Mouse (Mus musculus) brain, adult 2 months (tissue): ENCODE data around the gene Fcnb.

Source experiments
- DNase-seq: peaks from one replicate; pipeline ENCODE4 v3.0.0; 2011; ENCODE audit warnings: low read depth, low spot score

The Fcnb gene

DNA sequence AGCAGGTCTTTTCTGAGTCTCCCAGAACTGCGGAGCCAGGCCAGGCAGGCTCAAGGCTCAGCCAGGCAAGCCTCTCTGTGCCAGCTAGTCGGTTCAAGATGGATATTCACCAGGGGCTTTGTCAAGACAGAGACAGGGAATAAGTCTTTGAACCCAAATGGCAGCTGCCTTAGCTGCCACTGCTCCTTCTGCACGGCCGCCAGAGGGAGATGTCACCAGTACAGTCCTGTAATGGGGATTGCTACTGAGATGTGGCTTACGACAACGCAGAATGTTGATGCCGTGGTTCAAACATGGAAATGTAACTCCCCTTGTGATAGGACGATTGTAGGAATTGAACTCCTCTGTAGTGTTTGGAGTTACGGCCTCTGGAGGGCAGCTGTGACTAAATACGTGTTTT, 1.4 kb upstream of the Fcnb start:
- no peak for DNase-seq

GRCm38 (mm10) chr2:28075616-28076187, 9.0 kb downstream of the Fcnb start:
- DNase-seq, result peak; percentile 21

DNA sequence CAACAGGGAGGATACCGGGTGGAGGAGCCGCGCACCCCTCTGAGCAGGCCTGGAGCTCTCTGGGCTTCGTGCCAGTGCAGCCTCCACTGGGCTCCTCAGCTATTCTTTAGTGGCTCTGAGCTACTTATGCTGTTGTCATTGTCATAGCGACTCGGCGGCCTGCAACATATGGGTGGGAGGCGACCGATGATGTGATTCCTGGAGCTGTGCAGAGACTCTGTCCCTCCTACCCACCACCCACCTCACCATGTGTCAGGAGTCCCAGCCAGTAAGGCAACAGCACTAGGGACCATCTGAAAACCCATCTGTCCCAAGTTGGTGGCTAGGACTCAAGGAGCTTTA, 16.2 kb downstream of the Fcnb start:
- peak; percentile 96 for DNase-seq

DNA sequence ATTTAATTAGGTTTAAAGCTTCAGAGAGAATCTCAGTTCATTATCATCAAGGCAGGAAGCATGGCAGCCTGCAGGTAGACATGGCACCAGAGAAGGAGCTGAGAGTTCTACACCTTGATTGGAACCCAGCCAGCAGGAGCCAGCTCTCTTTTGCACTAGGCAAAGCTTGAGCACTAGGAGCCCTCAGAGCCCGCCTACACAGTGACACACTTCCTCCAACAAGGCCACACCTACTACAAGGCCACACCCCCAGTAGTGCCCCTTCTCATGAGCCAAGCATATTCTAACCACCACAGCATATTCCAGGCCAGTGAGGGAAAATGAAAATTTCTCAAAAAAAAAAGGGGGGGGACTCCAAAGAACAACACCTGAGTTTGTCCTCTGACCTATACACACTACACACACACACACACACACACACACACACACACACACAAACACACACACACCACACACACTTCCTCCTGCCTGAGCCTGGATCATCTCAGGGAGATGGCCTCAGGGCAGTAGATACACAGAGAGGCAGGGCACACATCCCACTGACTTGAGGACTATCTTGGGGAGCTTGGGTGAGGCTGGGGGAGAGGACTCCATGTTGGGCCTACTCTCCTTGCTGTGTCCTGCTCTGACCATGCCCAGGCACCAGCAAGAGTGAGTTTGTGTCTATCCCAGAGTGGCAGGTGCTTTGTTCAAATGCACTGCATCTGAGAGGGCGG, 16.7 kb downstream of the Fcnb start:
- DNase-seq, result peak; percentile 32

- DNase-seq, result peak; percentile 92
Observed at GRCm38 (mm10) chr2:28067175-28067574, 17.5 kb downstream of the Fcnb start.

DNA sequence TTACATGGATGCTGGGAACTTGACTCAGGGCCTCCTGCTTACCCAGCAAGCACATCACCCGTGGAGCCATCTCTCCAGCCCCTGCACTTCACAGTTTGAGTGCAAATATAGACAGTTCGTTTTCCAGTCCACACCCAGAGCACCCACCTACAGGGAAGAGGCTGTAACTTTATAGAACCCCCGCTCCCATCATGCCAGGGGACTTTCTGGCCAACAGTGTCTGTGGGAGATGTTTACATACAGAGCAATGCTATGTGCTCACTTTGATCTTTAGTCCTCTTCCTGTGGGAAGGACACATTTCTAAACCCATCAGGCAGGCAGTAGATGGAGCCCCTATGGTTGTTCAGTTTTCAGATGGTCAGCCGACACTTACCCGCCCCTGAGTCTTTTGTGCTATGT, 18.0 kb downstream of the Fcnb start:
- peak; percentile 70 for DNase-seq

GRCm38 (mm10) chr2:28065081-28065651, 19.5 kb downstream of the Fcnb start:
- no peak for DNase-seq

DNA sequence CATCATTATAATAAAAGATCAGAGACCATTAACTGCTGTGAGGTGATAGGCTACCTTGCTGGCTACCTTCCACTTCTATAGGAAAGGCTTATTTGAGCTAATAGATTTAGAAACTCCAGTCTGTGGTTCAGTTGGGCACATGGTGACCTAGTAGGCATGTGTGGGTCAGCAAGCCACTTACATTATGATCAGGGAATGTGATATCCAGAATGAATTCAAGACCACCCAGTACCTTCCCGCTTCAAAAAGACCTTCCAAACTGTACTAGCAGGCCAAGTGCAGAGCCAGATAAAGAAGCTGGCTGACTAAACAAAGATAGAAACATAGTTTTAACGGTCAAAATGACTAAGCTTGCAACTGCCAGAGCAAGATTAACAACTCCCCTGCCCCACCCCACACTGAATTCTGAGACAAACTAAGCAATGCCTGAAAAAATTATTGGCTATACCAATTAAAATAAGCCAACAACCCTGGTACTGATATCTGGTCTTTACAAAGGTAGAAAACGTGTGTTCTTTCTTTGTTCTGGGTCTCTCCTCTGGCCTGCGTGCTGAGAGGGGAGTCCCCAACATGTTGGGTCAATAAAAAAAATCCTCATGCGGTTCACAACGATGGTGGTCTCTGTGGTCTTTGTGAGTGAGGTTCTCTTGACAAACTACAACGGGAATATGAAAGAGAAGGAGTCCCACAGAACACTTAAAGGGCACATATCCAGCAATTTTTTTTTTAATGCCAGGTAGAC, 20.2 kb downstream of the Fcnb start:
- no peak for DNase-seq

- no peak for DNase-seq
Observed at GRCm38 (mm10) chr2:28063711-28064338, 20.9 kb downstream of the Fcnb start.

GRCm38 (mm10) chr2:28059922-28060321, 24.8 kb downstream of the Fcnb start:
- DNase-seq, result no peak

DNA sequence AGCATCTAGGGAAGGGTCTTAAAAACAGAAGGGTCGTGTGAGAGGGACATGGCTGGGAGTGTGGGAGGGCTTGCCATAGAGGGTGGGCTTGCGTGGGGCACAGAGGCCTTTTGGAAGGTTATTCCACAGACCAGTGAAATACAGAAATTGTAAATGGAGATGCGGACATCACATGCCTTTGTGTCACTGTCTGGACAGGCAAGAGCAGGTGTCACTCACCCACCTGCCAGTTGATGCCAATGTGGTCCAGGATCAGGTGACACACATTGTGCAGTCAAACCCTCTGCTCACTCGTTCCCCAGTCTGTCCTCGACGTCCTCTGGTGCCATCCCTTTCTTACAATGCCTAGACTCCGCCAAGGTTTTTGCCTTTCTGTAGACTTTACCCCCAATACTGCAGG, 37.6 kb downstream of the Fcnb start:
- DNase-seq, result no peak

GRCm38 (mm10) chr2:28046311-28046710, 38.4 kb downstream of the Fcnb start:
- DNase-seq, result no peak

DNA sequence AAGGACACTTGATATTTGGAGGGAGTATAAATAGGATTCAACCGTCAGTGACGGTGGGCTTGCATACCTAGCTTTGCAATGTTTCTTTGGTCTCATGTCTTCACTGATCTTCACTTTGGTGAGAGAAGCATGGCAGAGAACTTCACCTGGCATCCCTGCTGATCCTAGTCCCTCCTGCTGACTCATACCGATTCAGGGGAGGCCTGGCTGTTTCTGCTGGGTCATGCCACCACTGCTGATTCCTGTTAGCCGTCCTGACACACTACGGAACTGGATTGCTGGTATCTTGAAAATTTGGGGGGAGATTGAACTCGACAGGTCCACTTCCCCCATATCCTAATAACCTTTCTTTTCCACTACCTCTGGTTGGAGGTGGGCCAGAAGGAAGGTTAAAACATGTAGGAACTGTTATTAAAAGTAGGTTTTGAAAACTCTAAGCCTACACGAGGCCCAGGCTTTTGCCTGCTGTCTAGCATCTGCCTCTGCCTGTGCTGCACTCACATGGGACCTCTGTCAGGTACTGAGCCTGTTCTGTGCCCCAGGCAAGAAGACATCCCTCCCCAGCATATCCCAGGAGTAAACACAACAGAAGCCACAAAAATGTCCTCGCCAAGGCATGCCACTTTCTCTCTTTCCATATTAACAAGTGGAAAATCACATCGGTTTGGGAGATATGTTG, 39.6 kb downstream of the Fcnb start:
- no peak for DNase-seq

- DNase-seq, result no peak
Observed at GRCm38 (mm10) chr2:28040466-28040865, 44.2 kb downstream of the Fcnb start.

DNA sequence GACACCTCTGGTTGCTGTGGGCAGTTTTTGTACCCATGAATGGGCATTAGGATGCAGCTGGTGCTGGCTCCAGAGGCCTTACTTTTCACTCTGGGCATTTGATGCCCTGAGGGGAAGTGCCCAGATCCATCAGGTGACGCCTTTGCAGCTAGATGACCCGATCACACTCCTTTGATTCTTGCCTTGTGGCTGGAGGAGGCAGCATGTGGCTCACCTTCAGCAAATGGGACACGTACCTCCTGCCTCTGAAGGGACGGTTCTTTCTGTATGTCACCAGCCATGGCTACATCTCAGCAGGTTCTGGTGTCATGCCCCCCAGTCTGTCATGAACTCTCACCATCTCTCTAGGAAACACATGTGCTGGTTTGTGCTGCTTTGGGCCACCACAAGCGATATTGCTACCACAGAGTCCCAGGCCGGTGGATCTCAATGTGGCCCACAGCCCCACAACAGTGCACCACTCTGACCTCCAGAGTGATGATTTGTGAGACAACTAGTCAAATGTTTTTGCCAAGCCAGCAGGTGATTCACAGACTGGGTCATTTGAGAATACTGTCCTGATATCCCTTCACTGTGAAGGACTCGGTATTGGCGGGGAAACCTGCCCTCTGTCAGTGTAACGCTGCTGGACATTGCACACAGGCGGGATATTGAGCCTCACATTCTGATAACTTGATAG, 44.9 kb downstream of the Fcnb start:
- no peak for DNase-seq

GRCm38 (mm10) chr2:28038391-28039096, 46.1 kb downstream of the Fcnb start:
- peak; percentile 83 for DNase-seq

GRCm38 (mm10) chr2:28037505-28038390, 46.9 kb downstream of the Fcnb start:
- DNase-seq, result peak; percentile 33

GRCm38 (mm10) chr2:28036788-28037187, 47.9 kb downstream of the Fcnb start:
- no peak for DNase-seq

DNA sequence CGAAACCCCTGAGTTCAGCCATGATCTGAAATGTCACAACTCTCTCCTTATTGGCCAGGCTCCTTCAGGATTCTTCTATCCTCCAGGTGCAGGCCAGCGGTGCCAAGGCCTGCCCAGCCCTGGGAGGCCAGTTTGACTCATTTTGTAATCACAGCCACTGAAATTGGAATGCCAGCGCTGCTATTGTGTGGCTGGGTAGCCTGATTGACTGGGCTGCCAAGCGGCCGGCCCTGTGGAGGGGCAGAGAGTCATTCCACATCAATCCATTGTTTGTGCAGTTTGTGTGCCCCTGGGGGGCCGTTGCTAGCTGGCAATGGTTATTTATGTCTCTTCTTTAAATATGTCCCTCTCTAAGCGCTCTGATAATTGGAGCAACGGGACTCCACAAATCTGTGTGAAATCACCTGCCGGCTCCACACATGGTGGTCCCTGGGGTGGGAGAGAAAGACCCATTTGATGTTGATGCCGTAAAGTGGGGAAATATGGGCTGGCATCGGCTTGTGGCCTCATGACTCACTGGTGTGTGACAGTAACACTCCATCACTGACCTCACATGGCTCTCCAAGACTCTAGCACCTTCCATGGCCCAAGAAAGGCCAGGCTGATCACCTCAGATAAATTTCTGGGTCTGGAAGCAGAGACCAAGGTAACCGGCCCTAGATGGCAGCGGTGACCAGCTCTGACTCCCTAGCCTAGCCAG, 50.5 kb downstream of the Fcnb start:
- peak; percentile 6 for DNase-seq
